Mouse (Mus musculus): Measurements from ENCODE around the gene Pex5.

DNA sequence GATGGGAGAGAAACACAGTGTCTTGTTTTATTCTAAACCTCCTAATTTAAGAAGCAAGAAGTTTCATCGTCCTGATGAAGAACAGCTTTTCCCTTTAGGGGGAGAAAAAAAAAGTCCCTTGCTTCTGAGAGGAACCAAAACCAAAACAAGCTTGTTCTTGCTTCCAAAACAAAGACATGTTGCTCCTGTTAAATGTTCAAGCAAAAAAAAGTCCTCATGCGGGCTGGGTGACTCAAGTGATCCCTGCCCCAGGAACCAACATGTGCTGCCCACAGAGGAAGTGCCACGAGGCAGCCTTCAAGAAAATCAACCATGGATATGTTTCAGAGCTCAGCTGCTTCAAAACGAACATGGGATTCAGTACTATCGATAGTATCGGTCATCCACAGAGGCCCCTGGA lies 55.9 kb downstream of the Pex5 start:
- TF ChIP-seq CTCF (IDR thresholded peaks at IDR 0.05; ENCODE audit: low read depth) (no peak), EP300 (IDR thresholded peaks at IDR 0.05; ENCODE audit: low read depth) (no peak)

All from liver, postnatal 0 days (tissue).